Mouse (Mus musculus): ENCODE results near the gene H2-D1. TPM values are rescaled to one million over a fixed set of nuclear protein-coding genes. Genes with fewer than 3 reads are reported as not detected.

H2-D1 gene
- polyA plus RNA-seq, 1 experiment from 2014 or later, result 238 TPM

DNA sequence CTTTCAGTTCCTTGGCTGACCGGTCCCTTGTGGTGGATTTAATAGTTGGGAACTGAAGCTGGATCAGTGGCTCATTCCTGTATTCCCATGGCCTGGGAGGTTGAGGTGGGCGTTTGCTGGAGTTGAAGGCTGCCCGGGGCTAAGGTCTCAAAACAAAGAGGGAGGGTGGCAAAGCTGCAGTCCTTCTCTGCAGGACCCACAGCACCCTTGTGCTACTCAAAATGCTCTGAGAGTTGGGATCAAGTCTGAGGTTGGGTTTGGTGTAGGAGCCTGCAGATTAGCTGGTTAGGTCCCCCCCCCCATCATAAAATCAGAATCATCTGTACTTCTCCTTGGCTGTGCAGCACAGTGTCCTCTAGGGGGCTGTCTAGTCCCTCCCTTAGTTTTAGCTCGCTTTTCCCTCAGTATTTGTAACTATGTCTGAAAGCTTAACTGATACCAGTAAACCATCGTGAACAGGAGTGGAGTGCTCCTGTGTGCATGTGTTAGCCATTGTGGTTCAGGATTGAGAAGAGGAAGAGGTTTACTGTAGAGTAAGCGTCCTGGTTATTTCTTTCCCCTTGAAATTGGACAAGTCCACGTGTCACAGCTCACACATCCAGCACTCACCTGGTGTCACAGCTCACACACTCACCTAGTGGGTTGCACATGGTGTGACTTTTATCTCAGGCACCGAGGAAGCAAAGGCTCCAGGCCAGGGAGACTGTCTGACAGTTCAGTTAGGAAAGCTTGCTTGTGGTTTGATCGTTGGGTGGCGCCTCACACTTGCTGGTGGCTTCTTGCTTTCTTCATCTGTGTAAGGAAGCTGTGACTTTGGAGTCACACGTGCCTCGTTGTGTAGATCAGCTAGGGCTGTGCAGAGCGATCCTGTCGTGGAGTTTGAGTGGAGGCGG, 16.6 kb upstream of the H2-D1 start:
- H3K36me3 ChIP-seq (ENCODE audit: control insufficient read depth, insufficient read depth, low read length), result peaks cover 62% of the 10 kb centered on the region
- ATAC-seq, result no peak
- H3K27ac ChIP-seq (ENCODE audit: low read length), result no peak overlapping the region
- H3K4me3 ChIP-seq (ENCODE audit: low read length), result no peak overlapping the region
- H3K9me3 ChIP-seq (ENCODE audit: control insufficient read depth, low read length), result no peaks in the 10 kb centered on the region
- no peak overlapping the region for H3K9ac ChIP-seq (ENCODE audit: low read depth, low read length)
- peak overlapping the region; percentile 17; the same call in 1 of the 2 replicates for H3K4me2 ChIP-seq (ENCODE audit: low read depth, low read length)
- no peaks in the 10 kb centered on the region for H3K27me3 ChIP-seq (replicated peaks; ENCODE audit: control insufficient read depth, insufficient read depth, low read length)
- peaks cover 45% of the 10 kb centered on the region for H3K4me1 ChIP-seq (ENCODE audit: control insufficient read depth, insufficient read depth, low read length)
- WGBS, result 76% methylated on average over 15 of the region's 15 CpGs

DNA sequence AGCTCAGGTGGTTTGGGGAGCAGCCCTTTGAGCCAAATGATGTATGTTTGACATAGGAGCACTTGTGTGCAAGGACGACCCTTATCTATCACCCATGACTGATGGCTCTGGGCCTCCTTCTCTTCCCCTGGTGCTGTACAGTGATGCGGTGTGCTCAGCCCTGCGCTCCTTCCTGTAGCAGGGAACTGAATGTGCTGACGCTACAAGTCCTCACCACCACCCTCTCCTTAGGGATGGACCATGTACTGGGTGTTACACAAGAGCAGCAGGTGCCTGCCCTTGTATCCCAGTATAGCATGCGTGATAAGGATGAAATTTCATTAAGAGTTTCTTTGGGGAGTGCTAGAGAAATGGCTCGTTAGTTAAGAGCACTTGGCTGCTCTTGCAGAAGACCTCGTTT, 15.4 kb upstream of the H2-D1 start:
- Histone ChIP-seq H3K36me3 (ENCODE audit: control insufficient read depth, insufficient read depth, low read length) (peaks cover 67% of the 10 kb centered on the region), H3K4me3 (ENCODE audit: low read length) (no peak overlapping the region), H3K9ac (ENCODE audit: low read depth, low read length) (no peak overlapping the region), H3K27me3 (replicated peaks; ENCODE audit: control insufficient read depth, insufficient read depth, low read length) (no peaks in the 10 kb centered on the region), H3K9me3 (ENCODE audit: control insufficient read depth, low read length) (no peaks in the 10 kb centered on the region), H3K4me2 (ENCODE audit: low read depth, low read length) (no peak overlapping the region), H3K27ac (ENCODE audit: low read length) (no peak overlapping the region), H3K4me1 (ENCODE audit: control insufficient read depth, insufficient read depth, low read length) (peaks cover 44% of the 10 kb centered on the region)
- 80% methylated on average over 7 of the region's 7 CpGs for WGBS
- peak; percentile 38; the same call in 1 of the 2 replicates for ATAC-seq

DNA sequence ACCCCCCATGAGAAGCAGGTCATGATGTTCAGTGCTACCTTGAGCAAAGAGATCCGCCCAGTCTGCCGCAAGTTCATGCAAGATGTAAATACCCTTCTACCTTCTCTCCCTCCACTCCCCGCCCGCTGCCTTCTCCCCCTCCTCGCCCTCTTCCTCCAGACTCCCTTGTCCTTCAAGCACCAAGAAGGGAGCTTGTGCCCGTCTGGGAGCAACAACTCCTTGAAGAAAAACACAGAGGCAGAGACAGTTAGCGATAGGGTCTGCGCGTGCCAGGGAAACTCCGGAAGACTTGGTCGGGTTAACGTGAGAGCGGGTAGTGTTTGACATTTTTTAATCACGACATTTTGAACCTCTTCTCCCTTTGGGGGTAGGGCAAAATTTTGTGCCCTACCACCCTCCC, 13.5 kb upstream of the H2-D1 start:
- no peak for ATAC-seq
- Histone ChIP-seq H3K4me1 (ENCODE audit: control insufficient read depth, insufficient read depth, low read length) (peaks cover 33% of the 10 kb centered on the region), H3K4me3 (ENCODE audit: low read length) (no peak overlapping the region), H3K9ac (ENCODE audit: low read depth, low read length) (no peak overlapping the region), H3K27me3 (replicated peaks; ENCODE audit: control insufficient read depth, insufficient read depth, low read length) (no peaks in the 10 kb centered on the region), H3K27ac (ENCODE audit: low read length) (no peak overlapping the region), H3K9me3 (ENCODE audit: control insufficient read depth, low read length) (no peaks in the 10 kb centered on the region), H3K36me3 (ENCODE audit: control insufficient read depth, insufficient read depth, low read length) (peaks cover 73% of the 10 kb centered on the region), H3K4me2 (ENCODE audit: low read depth, low read length) (no peak overlapping the region)
- 84% methylated on average over 14 of the region's 14 CpGs for WGBS

DNA sequence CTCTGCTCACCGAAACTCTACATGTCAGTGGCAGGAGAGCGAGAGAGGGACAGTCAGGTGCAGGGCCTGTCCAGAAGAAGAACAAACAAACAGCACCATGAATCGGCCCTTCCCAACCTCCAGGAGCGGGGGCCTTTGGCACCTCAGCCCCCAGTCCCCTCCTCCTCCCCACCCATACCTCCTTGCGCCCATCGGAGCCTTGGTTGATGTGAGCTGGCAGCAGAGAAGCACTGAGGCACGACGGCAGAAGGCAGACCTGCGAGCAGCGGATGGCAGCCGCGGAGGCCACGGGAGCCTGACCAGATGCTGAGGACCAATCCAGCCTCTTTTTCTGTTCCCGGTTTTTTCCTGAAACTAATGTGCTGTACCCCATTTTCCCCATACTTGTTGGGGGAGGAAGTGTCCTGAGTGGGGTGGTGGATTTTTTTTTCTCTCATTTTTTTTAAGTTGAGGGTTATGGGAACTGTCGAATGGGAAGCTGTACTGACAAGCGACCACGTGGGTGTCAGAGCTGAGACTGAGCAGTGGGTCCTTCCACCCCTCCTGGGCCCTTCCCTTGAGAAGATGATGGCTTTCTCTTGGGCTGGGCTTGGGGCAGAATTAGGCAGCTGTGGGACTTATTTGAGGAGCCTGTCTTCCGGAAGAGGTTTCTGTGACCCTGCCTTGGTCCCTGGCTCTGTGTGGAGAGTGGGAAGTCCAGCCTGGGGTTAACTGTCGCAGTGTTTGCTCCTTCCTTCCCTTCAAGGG, 12.9 kb upstream of the H2-D1 start:
- no peak for ATAC-seq
- Histone ChIP-seq H3K4me3 (ENCODE audit: low read length) (no peak overlapping the region), H3K4me1 (ENCODE audit: control insufficient read depth, insufficient read depth, low read length) (peaks cover 27% of the 10 kb centered on the region), H3K27me3 (replicated peaks; ENCODE audit: control insufficient read depth, insufficient read depth, low read length) (no peaks in the 10 kb centered on the region), H3K4me2 (ENCODE audit: low read depth, low read length) (no peak overlapping the region), H3K36me3 (ENCODE audit: control insufficient read depth, insufficient read depth, low read length) (peaks cover 68% of the 10 kb centered on the region), H3K27ac (ENCODE audit: low read length) (no peak overlapping the region), H3K9ac (ENCODE audit: low read depth, low read length) (no peak overlapping the region), H3K9me3 (ENCODE audit: control insufficient read depth, low read length) (no peaks in the 10 kb centered on the region)
- 81% methylated on average over 19 of the region's 19 CpGs for WGBS

DNA sequence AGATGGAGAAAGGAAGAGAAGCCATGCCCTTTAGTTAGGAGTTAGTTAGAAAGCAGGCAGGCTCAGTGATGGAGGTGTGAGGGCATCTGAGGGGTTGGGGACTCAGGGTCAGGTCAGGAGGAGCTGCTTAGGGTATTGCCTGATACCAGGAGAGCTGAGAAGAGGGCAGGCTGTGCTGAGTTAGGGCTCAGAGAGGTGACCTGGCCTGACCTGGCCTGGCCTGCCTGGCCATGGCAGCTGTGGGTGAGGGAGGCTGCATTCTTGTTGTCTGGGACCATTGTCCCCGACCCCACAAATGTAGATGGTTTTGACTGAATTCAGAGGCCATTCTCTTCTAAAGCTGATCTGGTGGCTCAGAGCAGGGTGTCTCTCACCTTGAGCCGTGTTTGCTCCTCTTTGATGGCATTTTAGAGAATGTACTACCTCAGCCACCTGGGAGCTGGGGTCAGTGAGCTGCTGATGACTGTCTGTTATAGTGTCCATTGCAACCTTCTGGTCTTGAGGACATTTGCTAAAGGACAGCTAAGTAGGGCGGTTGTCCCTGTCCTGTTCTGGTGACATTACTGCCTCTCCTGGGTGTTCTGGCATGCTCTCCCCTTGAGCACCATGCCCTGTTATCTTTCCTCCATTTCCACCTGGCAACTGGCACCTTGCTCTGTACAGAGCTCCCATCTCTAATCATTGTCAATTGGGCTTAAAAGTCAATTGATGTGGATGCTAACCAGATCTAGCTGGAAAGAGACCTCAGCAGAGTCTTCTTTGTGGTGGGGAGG, 12.0 kb upstream of the H2-D1 start:
- H3K36me3 ChIP-seq (ENCODE audit: control insufficient read depth, insufficient read depth, low read length), result peaks cover 60% of the 10 kb centered on the region
- H3K27me3 ChIP-seq (replicated peaks; ENCODE audit: control insufficient read depth, insufficient read depth, low read length), result no peaks in the 10 kb centered on the region
- H3K4me1 ChIP-seq (ENCODE audit: control insufficient read depth, insufficient read depth, low read length), result peaks cover 19% of the 10 kb centered on the region
- H3K4me2 ChIP-seq (ENCODE audit: low read depth, low read length), result no peak overlapping the region
- no peak for ATAC-seq
- no peaks in the 10 kb centered on the region for H3K9me3 ChIP-seq (ENCODE audit: control insufficient read depth, low read length)
- 88% methylated on average over 3 of the region's 3 CpGs for WGBS
- H3K4me3 ChIP-seq (ENCODE audit: low read length), result no peak overlapping the region
- H3K27ac ChIP-seq (ENCODE audit: low read length), result no peak overlapping the region
- H3K9ac ChIP-seq (ENCODE audit: low read depth, low read length), result no peak overlapping the region

DNA sequence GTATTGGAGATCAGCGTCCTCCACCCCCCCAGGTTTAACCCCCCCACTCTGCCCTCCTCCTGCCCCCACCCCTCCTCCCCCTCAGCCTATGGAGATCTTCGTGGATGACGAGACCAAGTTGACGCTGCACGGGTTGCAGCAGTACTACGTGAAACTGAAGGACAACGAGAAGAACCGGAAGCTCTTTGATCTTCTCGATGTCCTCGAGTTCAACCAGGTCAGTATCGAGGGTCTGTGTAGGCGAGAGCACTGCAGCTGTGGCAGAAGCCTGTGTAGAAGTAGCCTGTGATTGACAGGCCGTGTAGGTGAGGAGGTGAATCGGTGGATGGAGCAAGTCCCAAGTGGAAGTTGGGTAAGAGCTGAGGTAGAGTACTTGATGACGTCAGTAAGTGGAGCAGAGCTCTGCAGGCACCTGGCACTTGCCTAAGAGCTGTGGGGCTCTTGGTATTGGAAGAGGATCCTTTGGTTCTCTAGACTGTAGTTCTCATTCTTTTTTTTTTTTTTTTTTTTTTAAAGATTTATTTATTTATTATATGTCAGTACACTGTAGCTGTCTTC, 11.3 kb upstream of the H2-D1 start:
- no peak overlapping the region for H3K4me2 ChIP-seq (ENCODE audit: low read depth, low read length)
- no peak for ATAC-seq
- H3K9ac ChIP-seq (ENCODE audit: low read depth, low read length), result no peak overlapping the region
- peaks cover 12% of the 10 kb centered on the region for H3K4me1 ChIP-seq (ENCODE audit: control insufficient read depth, insufficient read depth, low read length)
- no peaks in the 10 kb centered on the region for H3K27me3 ChIP-seq (replicated peaks; ENCODE audit: control insufficient read depth, insufficient read depth, low read length)
- H3K27ac ChIP-seq (ENCODE audit: low read length), result no peak overlapping the region
- H3K9me3 ChIP-seq (ENCODE audit: control insufficient read depth, low read length), result no peaks in the 10 kb centered on the region
- no peak overlapping the region for H3K4me3 ChIP-seq (ENCODE audit: low read length)
- 79% methylated on average over 15 of the region's 15 CpGs for whole genome bisulfite sequencing
- peaks cover 54% of the 10 kb centered on the region for H3K36me3 ChIP-seq (ENCODE audit: control insufficient read depth, insufficient read depth, low read length)

DNA sequence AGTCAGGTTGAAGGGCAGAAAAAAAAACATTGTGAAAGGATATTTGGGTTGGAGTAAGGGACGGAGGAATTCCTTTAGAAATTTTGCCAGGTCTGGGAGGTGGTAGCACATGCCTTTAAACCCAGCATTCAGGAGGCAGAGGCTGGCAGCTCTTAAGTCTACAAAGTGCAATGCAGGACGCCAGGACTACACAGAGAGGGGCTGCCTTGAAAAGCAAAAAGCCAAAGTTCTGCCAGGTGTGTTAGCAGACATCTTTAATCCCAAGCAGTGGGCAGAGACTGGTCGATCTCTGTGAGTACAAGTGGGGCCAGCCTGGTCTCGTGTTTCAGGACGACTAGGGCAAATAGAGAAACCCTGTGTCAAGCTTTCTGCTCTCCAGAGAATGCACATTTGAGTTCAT, 10.5 kb upstream of the H2-D1 start:
- H3K27me3 ChIP-seq (replicated peaks; ENCODE audit: control insufficient read depth, insufficient read depth, low read length), result no peaks in the 10 kb centered on the region
- peaks cover 8% of the 10 kb centered on the region; the same call in 1 of the 2 replicates for H3K4me1 ChIP-seq (ENCODE audit: control insufficient read depth, insufficient read depth, low read length)
- ATAC-seq, result no peak
- no peak overlapping the region for H3K4me2 ChIP-seq (ENCODE audit: low read depth, low read length)
- no peak overlapping the region for H3K4me3 ChIP-seq (ENCODE audit: low read length)
- 82% methylated on average over 5 of the region's 5 CpGs for WGBS
- no peak overlapping the region for H3K27ac ChIP-seq (ENCODE audit: low read length)
- no peak overlapping the region for H3K9ac ChIP-seq (ENCODE audit: low read depth, low read length)
- no peaks in the 10 kb centered on the region for H3K9me3 ChIP-seq (ENCODE audit: control insufficient read depth, low read length)
- peaks cover 46% of the 10 kb centered on the region for H3K36me3 ChIP-seq (ENCODE audit: control insufficient read depth, insufficient read depth, low read length)

DNA sequence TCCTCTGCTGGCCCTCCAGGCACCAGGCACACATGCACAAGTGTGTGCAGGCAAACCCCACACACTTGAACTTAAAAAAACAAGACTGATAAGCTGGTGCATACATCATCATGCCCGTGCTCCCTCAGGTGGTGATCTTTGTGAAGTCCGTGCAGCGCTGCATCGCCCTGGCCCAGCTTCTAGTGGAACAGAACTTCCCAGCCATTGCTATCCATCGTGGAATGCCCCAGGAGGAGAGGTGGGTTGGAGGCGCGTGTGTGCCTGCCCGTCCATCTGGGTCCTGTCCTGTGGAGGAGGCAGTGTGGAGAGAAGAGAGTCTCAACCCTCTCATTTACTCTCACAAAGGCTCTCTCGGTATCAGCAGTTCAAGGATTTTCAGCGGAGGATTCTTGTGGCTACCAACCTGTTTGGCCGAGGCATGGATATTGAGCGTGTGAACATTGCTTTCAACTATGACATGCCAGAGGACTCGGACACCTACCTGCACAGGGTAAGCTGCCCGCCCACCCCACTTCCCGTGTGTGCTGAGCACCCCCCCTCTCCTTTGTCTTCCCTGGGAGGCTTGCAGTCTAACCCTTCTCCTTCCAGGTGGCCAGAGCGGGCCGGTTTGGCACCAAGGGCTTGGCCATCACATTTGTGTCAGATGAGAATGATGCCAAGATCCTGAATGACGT, 9.8 kb upstream of the H2-D1 start:
- ATAC-seq, result no peak
- WGBS, result 85% methylated on average over 18 of the region's 18 CpGs
- Histone ChIP-seq H3K4me3 (ENCODE audit: low read length) (no peak overlapping the region), H3K27ac (ENCODE audit: low read length) (no peak overlapping the region), H3K4me1 (ENCODE audit: control insufficient read depth, insufficient read depth, low read length) (0 out of 2 replicates have a peak, but pooled peaks cover under 1% of the 10 kb centered on the region), H3K4me2 (ENCODE audit: low read depth, low read length) (no peak overlapping the region), H3K36me3 (ENCODE audit: control insufficient read depth, insufficient read depth, low read length) (peaks cover 39% of the 10 kb centered on the region), H3K27me3 (replicated peaks; ENCODE audit: control insufficient read depth, insufficient read depth, low read length) (no peaks in the 10 kb centered on the region), H3K9ac (ENCODE audit: low read depth, low read length) (no peak overlapping the region), H3K9me3 (ENCODE audit: control insufficient read depth, low read length) (no peaks in the 10 kb centered on the region)
